Mouse (Mus musculus) forebrain, postnatal 0 days (tissue): Measurements from ENCODE around the gene Macrod1. TPM values are rescaled to one million over a fixed set of nuclear protein-coding genes. Genes with fewer than 3 reads are reported as not detected.
A peak's percentile ranks its signal among the peaks of the same experiment; 100 is the strongest.

Experiments used
- ATAC-seq: fragments of 200-750 bp; cut with Nextera tagmentation; 2 replicates; pipeline ENCODE4 v1.8.0; 2017; ENCODE audit warnings: mild to moderate bottlenecking, moderate library complexity
- DNase-seq: peaks from one replicate; pipeline ENCODE4 v3.0.0-alpha.2; 2015
- H3K27ac ChIP-seq: fragments of 300-500 bp; sonication (generic); 2 replicates; pipeline ENCODE4 v1.5.1; 2014; ENCODE audit warnings: low read depth, mild to moderate bottlenecking, antibody characterized with exemption, low read length, moderate library complexity, mixed read lengths
- H3K27me3 ChIP-seq: fragments of 300-500 bp; sonication (generic); 2 replicates; pipeline ENCODE4 v1.6.1; 2014; ENCODE audit warnings: mild to moderate bottlenecking, low read length, mixed read lengths; ENCODE audit not compliant: insufficient read depth
- H3K36me3 ChIP-seq: fragments of 300-500 bp; sonication (generic); 2 replicates; pipeline ENCODE4 v1.6.1; 2014; ENCODE audit warnings: mild to moderate bottlenecking, moderate library complexity; ENCODE audit not compliant: insufficient read depth
- H3K4me1 ChIP-seq: fragments of 300-500 bp; sonication (generic); 2 replicates; pipeline ENCODE4 v1.6.1; 2014; ENCODE audit warnings: antibody characterized with exemption; ENCODE audit not compliant: insufficient read depth
- H3K4me2 ChIP-seq: fragments of 300-500 bp; sonication (generic); 2 replicates; pipeline ENCODE4 v1.6.1; 2014; ENCODE audit warnings: low read depth, mild to moderate bottlenecking, moderate library complexity
- H3K4me3 ChIP-seq: fragments of 300-500 bp; sonication (generic); 2 replicates; pipeline ENCODE4 v1.5.1; 2014; ENCODE audit warnings: low read depth, low read length, mixed read lengths
- H3K9ac ChIP-seq: fragments of 300-500 bp; sonication (generic); 2 replicates; pipeline ENCODE4 v1.6.1; 2014; ENCODE audit warnings: mild to moderate bottlenecking
- H3K9me3 ChIP-seq: fragments of 300-500 bp; sonication (generic); 2 replicates; pipeline ENCODE4 v1.6.1; 2016; ENCODE audit warnings: low read length
- CTCF ChIP-seq: sonication (generic); IDR thresholded peaks from 2 replicates; pipeline ENCODE4 v1.5.1; 2016; ENCODE audit warnings: antibody characterized with exemption, control low read depth, low read depth
- WGBS: fragments of 180-500 bp; shearing (Covaris S2); extraction: QIAGEN DNeasy Blood & Tissue Kit; methylation state at CpG from one replicate; pipeline ENCODE4 v1.1.7; 2014; 5-methylcytosine and 5-hydroxymethylcytosine counted together
- polyA plus RNA-seq: library from polyadenylated mRNA; unstranded; fragments of >200 nt; fragmentation: Nextera tagmentation; extraction: Ambion mirVana; gene quantifications from 2 replicates; pipeline ENCODE4 v1.2.1, GENCODE M21; 2015
- total RNA-seq: library from RNA; depleted of rRNA; stranded (reverse); fragments of >200 nt; gene quantifications from 2 replicates; pipeline ENCODE4 v1.2.3, GENCODE M21; 2014

Gene Macrod1
- total and polyA plus RNA-seq, 2 experiments from 2014 or later, result 8.0 to 8.1 TPM

DNA sequence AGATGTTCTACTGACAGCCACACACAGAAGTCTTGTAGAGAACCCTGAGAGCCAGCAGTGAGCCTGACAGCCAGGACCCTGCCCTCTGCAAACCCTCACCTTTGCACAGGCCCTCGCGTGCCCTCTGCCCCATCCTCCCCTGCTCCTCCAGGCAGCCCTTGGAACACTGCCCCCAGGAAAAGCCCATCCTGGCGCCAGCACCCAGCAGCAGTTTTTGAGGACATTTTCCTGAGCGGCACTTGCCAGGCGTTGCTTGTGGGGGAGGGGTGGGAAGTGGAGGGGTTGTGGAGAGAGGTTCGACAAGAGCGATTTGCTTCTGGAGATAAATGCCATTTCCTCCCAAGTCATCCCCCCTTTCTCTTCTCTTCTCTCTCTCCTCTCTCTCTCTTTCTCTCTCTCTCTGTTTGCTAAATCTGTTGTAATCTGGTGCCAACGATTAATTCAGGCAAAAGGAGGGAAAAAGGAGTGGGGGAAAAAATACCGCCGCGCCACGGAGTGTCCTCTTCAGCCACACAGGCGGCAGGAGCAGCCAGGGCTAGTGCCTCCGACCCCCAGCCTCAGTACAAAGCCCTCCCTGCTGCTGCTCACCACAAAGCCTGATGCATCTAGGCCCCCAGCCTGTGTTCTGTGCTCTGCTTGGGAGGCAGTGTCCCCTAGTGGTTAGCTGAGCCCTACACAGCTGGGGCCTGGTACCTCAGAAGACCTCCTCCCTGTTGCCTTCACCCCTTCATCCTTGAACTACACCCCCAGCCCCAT, 103.7 kb downstream of the Macrod1 start:
- Histone ChIP-seq H3K27ac (peak overlapping the region; percentile 22; the same call in 1 of the 2 replicates), H3K4me1 (peaks cover 12% of the 10 kb centered on the region), H3K9me3 (no peaks in the 10 kb centered on the region), H3K4me2 (peak overlapping the region; percentile 42), H3K36me3 (no peaks in the 10 kb centered on the region), H3K9ac (peak overlapping the region; percentile 32), H3K27me3 (no peaks in the 10 kb centered on the region), H3K4me3 (no peak overlapping the region)
- ATAC-seq, result peak; percentile 86
- WGBS, result 2% methylated on average over 14 of the region's 14 CpGs
- DNase-seq, result peak; percentile 81
- TF ChIP-seq CTCF, result peak; percentile 96

DNA sequence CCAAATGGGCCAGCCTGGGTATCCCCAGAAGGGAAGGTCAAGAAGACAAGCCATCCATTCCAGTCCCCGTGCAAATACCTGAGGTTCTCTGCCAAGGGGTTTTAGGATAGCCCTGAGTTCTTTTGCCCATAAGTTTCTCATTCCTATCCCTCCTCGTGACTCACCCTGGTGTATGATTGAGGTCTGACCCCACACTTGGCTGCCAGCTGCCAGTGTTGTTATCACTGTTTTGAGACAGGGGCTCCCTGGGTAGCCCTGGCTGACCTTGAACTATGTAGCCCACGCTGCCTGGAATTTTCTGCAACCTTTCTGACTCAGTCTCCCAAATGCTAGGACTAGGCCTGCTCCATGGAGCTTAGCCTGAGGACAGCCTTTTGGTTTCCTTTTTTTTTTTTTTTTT, 104.5 kb downstream of the Macrod1 start:
- Histone ChIP-seq H3K27me3 (no peaks in the 10 kb centered on the region), H3K27ac (no peak overlapping the region), H3K9ac (no peak overlapping the region), H3K36me3 (no peaks in the 10 kb centered on the region), H3K4me1 (peaks cover 12% of the 10 kb centered on the region), H3K4me3 (no peak overlapping the region), H3K4me2 (no peak overlapping the region), H3K9me3 (no peaks in the 10 kb centered on the region)
- no peak for TF ChIP-seq CTCF
- DNase-seq (no peak), ATAC-seq (no peak)
- 68% methylated on average over 3 of the region's 3 CpGs for WGBS

GRCm38 (mm10) chr19:7164238-7164637, 107.6 kb downstream of the Macrod1 start:
- Histone ChIP-seq H3K4me3 (peak overlapping the region; percentile 78), H3K27me3 (no peaks in the 10 kb centered on the region), H3K4me2 (peak overlapping the region; percentile 84), H3K36me3 (no peaks in the 10 kb centered on the region), H3K4me1 (peaks cover 9% of the 10 kb centered on the region), H3K27ac (peak overlapping the region; percentile 5; the same call in 1 of the 2 replicates), H3K9ac (peak overlapping the region; percentile 77), H3K9me3 (no peaks in the 10 kb centered on the region)
- no peak for TF ChIP-seq CTCF
- ATAC-seq, result no peak
- 8% methylated on average over 6 of the region's 6 CpGs for WGBS
- DNase-seq, result no peak

DNA sequence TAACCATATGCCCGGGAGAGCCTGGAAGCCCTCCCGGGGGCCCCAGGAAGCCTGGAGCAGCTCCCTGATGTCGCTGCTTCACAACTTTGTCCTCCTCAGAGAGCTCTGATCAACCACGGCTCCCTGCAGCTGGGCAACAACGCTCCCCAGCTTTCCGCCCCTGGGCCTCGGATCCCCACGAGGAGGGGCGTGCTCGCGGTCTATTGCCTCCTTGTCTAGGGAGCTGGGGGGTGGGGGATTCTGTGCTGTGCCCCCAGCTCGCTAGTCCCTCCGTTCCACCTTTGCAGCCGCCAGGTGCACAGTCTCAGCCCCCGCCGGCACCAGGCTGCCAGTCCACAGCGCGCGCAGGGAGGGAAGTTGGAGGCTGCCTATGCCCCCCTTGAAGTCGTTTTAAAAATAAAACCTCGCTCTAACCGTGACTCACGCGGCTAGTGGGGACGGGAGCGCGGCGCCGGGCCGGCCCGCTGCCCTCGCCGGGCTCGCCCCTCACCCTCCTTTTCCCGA, 108.3 kb downstream of the Macrod1 start:
- H3K9ac ChIP-seq, result peak overlapping the region; percentile 77
- no peak for TF ChIP-seq CTCF
- WGBS, result 2% methylated on average over 35 of the region's 35 CpGs
- no peaks in the 10 kb centered on the region for H3K36me3 ChIP-seq
- H3K4me3 ChIP-seq, result peak overlapping the region; percentile 78
- H3K27me3 ChIP-seq, result no peaks in the 10 kb centered on the region
- H3K27ac ChIP-seq, result peak overlapping the region; percentile 54; the same call in 1 of the 2 replicates
- peak; percentile 17 for ATAC-seq
- DNase-seq, result no peak
- peak overlapping the region; percentile 84 for H3K4me2 ChIP-seq
- peaks cover 7% of the 10 kb centered on the region for H3K4me1 ChIP-seq
- H3K9me3 ChIP-seq, result no peaks in the 10 kb centered on the region

DNA sequence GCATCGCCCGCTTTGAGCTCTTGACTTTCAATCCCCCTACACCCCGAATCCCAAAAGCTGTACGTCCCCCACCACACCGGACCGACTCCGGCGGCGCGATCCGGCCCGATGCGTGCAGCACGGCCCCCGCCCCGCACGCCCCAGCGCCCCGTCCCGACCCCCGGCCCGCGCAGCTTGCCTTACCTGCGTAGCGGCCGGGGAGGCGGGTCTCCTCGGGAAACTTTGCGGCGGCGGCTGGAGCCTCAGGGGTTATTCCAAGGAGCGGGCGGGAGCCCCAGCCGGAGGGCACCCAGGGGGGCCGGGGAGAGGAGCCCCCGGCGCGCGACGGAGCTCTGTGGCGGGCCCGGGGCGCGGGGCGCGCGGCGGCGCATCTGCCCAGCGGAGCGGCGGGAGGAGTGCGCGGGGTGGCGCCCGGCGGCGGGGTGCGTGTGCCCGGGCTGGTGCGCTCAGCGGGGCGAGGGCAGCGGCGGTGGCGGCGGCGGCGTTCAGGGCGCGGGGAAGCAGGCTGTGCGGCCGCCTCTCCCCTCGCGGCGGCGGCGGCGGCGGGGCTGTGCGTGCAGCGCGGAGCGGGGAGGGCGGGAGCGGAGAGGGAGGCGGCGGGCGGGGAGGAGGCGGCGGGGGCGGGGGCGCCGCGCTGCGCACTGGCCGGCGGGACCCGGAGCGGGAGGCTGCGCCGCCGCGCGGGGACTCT, 109.0 kb downstream of the Macrod1 start:
- no peaks in the 10 kb centered on the region for H3K27me3 ChIP-seq
- peak overlapping the region; percentile 84 for H3K4me2 ChIP-seq
- peak overlapping the region; percentile 77 for H3K9ac ChIP-seq
- peak overlapping the region; percentile 78 for H3K4me3 ChIP-seq
- no peaks in the 10 kb centered on the region for H3K36me3 ChIP-seq
- H3K4me1 ChIP-seq, result no peaks in the 10 kb centered on the region
- TF ChIP-seq CTCF, result no peak
- DNase-seq (peak; percentile 65), ATAC-seq (peak; percentile 63)
- H3K27ac ChIP-seq, result peak overlapping the region; percentile 54
- WGBS, result 3% methylated on average over 65 of the region's 105 CpGs
- H3K9me3 ChIP-seq, result no peaks in the 10 kb centered on the region

DNA sequence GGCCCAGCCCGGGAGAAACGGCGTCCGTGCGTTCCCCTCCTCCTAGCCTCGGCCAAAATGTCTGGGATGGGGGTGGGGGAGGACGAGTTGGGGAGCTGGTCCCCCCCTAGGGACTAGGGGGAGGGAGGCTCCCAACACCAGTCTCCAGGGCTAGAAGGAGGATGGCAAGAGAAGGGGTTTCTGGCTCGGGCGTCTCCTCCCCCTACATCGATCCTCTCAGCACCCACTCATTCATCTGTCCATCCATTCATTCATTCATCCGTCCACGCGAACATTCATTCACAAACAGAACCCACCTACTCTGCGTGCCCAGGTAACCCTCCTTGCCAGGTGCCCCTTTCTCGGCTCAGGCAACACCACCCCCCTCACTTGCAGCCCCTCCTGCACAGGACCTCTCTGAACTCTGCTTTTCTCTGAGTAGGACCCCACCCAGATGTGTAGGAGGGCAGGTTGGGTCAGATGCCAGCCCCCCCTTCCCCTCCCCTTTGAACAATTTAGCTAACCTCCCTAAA, 109.6 kb downstream of the Macrod1 start:
- 3% methylated on average over 15 of the region's 15 CpGs for WGBS
- no peak for DNase-seq
- ATAC-seq, result no peak; the same call in 1 of the 2 replicates

GRCm38 (mm10) chr19:7166767-7167166, 110.2 kb downstream of the Macrod1 start:
- Histone ChIP-seq H3K4me3 (no peak overlapping the region), H3K4me2 (no peak overlapping the region), H3K27ac (no peak overlapping the region), H3K36me3 (no peaks in the 10 kb centered on the region), H3K27me3 (no peaks in the 10 kb centered on the region), H3K4me1 (peaks cover 3% of the 10 kb centered on the region), H3K9ac (no peak overlapping the region), H3K9me3 (no peaks in the 10 kb centered on the region)
- ATAC-seq, result no peak
- whole genome bisulfite sequencing, result 18% methylated on average over 6 of the region's 6 CpGs
- no peak for TF ChIP-seq CTCF
- no peak for DNase-seq

More for the DNA sequence above, 109.6 kb downstream of the Macrod1 start:
- Histone ChIP-seq H3K27ac (peak overlapping the region; percentile 54), H3K4me1 (no peaks in the 10 kb centered on the region), H3K9me3 (no peaks in the 10 kb centered on the region), H3K27me3 (no peaks in the 10 kb centered on the region), H3K9ac (peak overlapping the region; percentile 77), H3K4me3 (peak overlapping the region; percentile 78), H3K36me3 (no peaks in the 10 kb centered on the region), H3K4me2 (peak overlapping the region; percentile 84)
- no peak for TF ChIP-seq CTCF
